Comparison of ENCODE assay signal across 8 mouse cellular contexts in genomic region chr7:81493331-81494021, GRCm38 (mm10). TPM values are rescaled to one million over a fixed set of nuclear protein-coding genes. Genes with fewer than 3 reads are reported as not detected.
A peak's percentile ranks its signal among the peaks of the same experiment; 100 is the strongest.
DNase-seq lines count a peak whose midpoint lies in the region; ATAC-seq and TF ChIP-seq lines count a peak whose summit lies in the region.

Gene Ap3b2 (minus strand): TSS chr7:81493925.

- no peaks in the 10 kb centered on the region for H3K4me1 ChIP-seq in embryonic facial prominence, embryonic 14.5 days (ENCODE audit: control insufficient read depth, insufficient read depth, low read length)
- H3K4me1 ChIP-seq in heart, embryonic 10.5 days = peaks cover 23% of the 10 kb centered on the region
- H3K4me1 ChIP-seq in kidney, embryonic 15.5 days = peaks cover 19% of the 10 kb centered on the region
- 0 out of 2 replicates have a peak, but pooled peaks cover 6% of the 10 kb centered on the region for H3K4me1 ChIP-seq in limb, embryonic 14.5 days (ENCODE audit: control insufficient read depth, insufficient read depth, low read length)
- peaks cover 22% of the 10 kb centered on the region for H3K4me1 ChIP-seq in midbrain, embryonic 14.5 days (ENCODE audit: control insufficient read depth, insufficient read depth, low read length)

- DNase-seq in CD4-positive, CD25-positive, alpha-beta regulatory T cell, adult 2 months (ENCODE audit: low read depth, low spot score) = peak; percentile 39
- DNase-seq in embryonic facial prominence, embryonic 14.5 days (ENCODE audit: low spot score) = peak; percentile 81
- peak; percentile 89 for DNase-seq in heart, embryonic 10.5 days (ENCODE audit: low spot score)
- peak; percentile 80 for DNase-seq in limb, embryonic 14.5 days (ENCODE audit: low spot score)
- DNase-seq in midbrain, embryonic 14.5 days = peak; percentile 86
- DNase-seq in spleen, postnatal 4 days (ENCODE audit: low spot score in 2 of 2) = peak; percentile 32 to 79

- WGBS in embryonic facial prominence, embryonic 14.5 days = under 1% methylated on average over 43 of the region's 57 CpGs
- under 1% methylated on average over 57 of the region's 57 CpGs for WGBS in heart, embryonic 10.5 days
- under 1% methylated on average over 57 of the region's 57 CpGs for WGBS in kidney, embryonic 15.5 days
- WGBS in limb, embryonic 14.5 days = 0% methylated on average over 41 of the region's 57 CpGs
- under 1% methylated on average over 57 of the region's 57 CpGs for WGBS in midbrain, embryonic 14.5 days

- TF ChIP-seq POLR2A in limb, embryonic 14.5 days (IDR thresholded peaks at IDR 0.05; ENCODE audit: borderline replicate concordance, extremely low read depth, insufficient read depth, insufficient read length) = no peak

- no peak for ATAC-seq in CD4-positive, CD25-positive, alpha-beta regulatory T cell, adult 4 months
- peak; percentile 88 for ATAC-seq in embryonic facial prominence, embryonic 14.5 days (ENCODE audit: low read depth)
- ATAC-seq in kidney, embryonic 15.5 days (replicated peaks; ENCODE audit: low FRiP score) = peak; percentile 83
- ATAC-seq in limb, embryonic 14.5 days (ENCODE audit: low FRiP score, low read depth) = peak; percentile 62
- peak; percentile 91 for ATAC-seq in midbrain, embryonic 14.5 days (ENCODE audit: low FRiP score, low TSS enrichment)

- H3K4me3 ChIP-seq in embryonic facial prominence, embryonic 14.5 days (ENCODE audit: low read depth, low read length) = peak within 1 kb of the TSS; percentile 50
- H3K4me3 ChIP-seq in heart, embryonic 10.5 days = peak within 1 kb of the TSS; percentile 69
- H3K4me3 ChIP-seq in kidney, embryonic 15.5 days (replicated peaks) = peak within 1 kb of the TSS; percentile 53
- H3K4me3 ChIP-seq in limb, embryonic 14.5 days (replicated peaks; ENCODE audit: low read length) = peak within 1 kb of the TSS; percentile 46
- H3K4me3 ChIP-seq in midbrain, embryonic 14.5 days (replicated peaks; ENCODE audit: low read depth, low read length) = peak within 1 kb of the TSS; percentile 82

- H3K4me2 ChIP-seq in embryonic facial prominence, embryonic 14.5 days (ENCODE audit: low read depth, low read length) = peak within 1 kb of the TSS; percentile 88
- peak within 1 kb of the TSS; percentile 93 for H3K4me2 ChIP-seq in kidney, embryonic 15.5 days
- H3K4me2 ChIP-seq in limb, embryonic 14.5 days (replicated peaks; ENCODE audit: low read depth, low read length, severe bottlenecking) = peak within 1 kb of the TSS; percentile 85
- H3K4me2 ChIP-seq in midbrain, embryonic 14.5 days (ENCODE audit: low read length) = peak within 1 kb of the TSS; percentile 70

- no peak within 1 kb of the TSS for H3K27ac ChIP-seq in embryonic facial prominence, embryonic 14.5 days (replicated peaks; ENCODE audit: low read depth, low read length)
- no peak within 1 kb of the TSS for H3K27ac ChIP-seq in heart, embryonic 10.5 days
- H3K27ac ChIP-seq in kidney, embryonic 15.5 days = no peak within 1 kb of the TSS
- no peak within 1 kb of the TSS for H3K27ac ChIP-seq in limb, embryonic 14.5 days (replicated peaks; ENCODE audit: low read depth, low read length)
- H3K27ac ChIP-seq in midbrain, embryonic 14.5 days (replicated peaks; ENCODE audit: low read depth, low read length) = peak within 1 kb of the TSS; percentile 98

- peak within 1 kb of the TSS; percentile 43; the same call in 1 of the 2 replicates for H3K9ac ChIP-seq in embryonic facial prominence, embryonic 14.5 days (ENCODE audit: low read depth, low read length)
- 0 out of 2 replicates have a peak within 1 kb of the TSS, but pooled peaks have one; percentile 6 for H3K9ac ChIP-seq in kidney, embryonic 15.5 days
- H3K9ac ChIP-seq in limb, embryonic 14.5 days (ENCODE audit: low read depth, low read length, severe bottlenecking) = no peak within 1 kb of the TSS
- peak within 1 kb of the TSS; percentile 97 for H3K9ac ChIP-seq in midbrain, embryonic 14.5 days (replicated peaks; ENCODE audit: low read length)

- peaks cover 19% of the 10 kb centered on the region; the same call in 1 of the 2 replicates for H3K27me3 ChIP-seq in embryonic facial prominence, embryonic 14.5 days (replicated peaks; ENCODE audit: control insufficient read depth, insufficient read depth, low read length)
- peaks cover 60% of the 10 kb centered on the region for H3K27me3 ChIP-seq in heart, embryonic 10.5 days (ENCODE audit: insufficient read depth, poor library complexity, severe bottlenecking)
- peaks cover 34% of the 10 kb centered on the region for H3K27me3 ChIP-seq in kidney, embryonic 15.5 days
- peaks cover 24% of the 10 kb centered on the region for H3K27me3 ChIP-seq in limb, embryonic 14.5 days (ENCODE audit: control insufficient read depth, insufficient read depth, low read length)
- H3K27me3 ChIP-seq in midbrain, embryonic 14.5 days (ENCODE audit: control insufficient read depth, insufficient read depth, low read length) = no peaks in the 10 kb centered on the region

- no peaks in the 10 kb centered on the region for H3K9me3 ChIP-seq in embryonic facial prominence, embryonic 14.5 days (ENCODE audit: control insufficient read depth, low read length)
- H3K9me3 ChIP-seq in heart, embryonic 10.5 days = no peaks in the 10 kb centered on the region
- H3K9me3 ChIP-seq in kidney, embryonic 15.5 days (replicated peaks) = no peaks in the 10 kb centered on the region
- H3K9me3 ChIP-seq in limb, embryonic 14.5 days (ENCODE audit: control insufficient read depth, low read length) = no peaks in the 10 kb centered on the region
- H3K9me3 ChIP-seq in midbrain, embryonic 14.5 days (ENCODE audit: control insufficient read depth, low read length) = no peaks in the 10 kb centered on the region

- H3K36me3 ChIP-seq in embryonic facial prominence, embryonic 14.5 days (ENCODE audit: control insufficient read depth, insufficient read depth, low read length) = no peaks in the 10 kb centered on the region
- no peaks in the 10 kb centered on the region for H3K36me3 ChIP-seq in heart, embryonic 10.5 days
- H3K36me3 ChIP-seq in kidney, embryonic 15.5 days = no peaks in the 10 kb centered on the region
- H3K36me3 ChIP-seq in limb, embryonic 14.5 days (ENCODE audit: control insufficient read depth, insufficient read depth, low read length) = no peaks in the 10 kb centered on the region
- H3K36me3 ChIP-seq in midbrain, embryonic 14.5 days (ENCODE audit: control insufficient read depth, insufficient read depth, low read length) = no peaks in the 10 kb centered on the region

RNA-seq across cellular contexts. Expression of gene Ap3b2, which starts in this region (rescaled TPM):
- not detected for polyA plus RNA-seq in CD4-positive, CD25-positive, alpha-beta regulatory T cell, adult 4 months (2017; shearing (Covaris generic))
- 4.9 and 7.2 TPM in 2 replicates for polyA plus RNA-seq in embryonic facial prominence, embryonic 14.5 days (2014; fragmentation: Nextera tagmentation; extraction: Ambion mirVana)
- polyA plus RNA-seq in heart, embryonic 10.5 days (2016; fragmentation: Nextera tagmentation; extraction: Ambion mirVana) = 12.9 and 16.8 TPM in 2 replicates
- polyA plus RNA-seq in kidney, embryonic 15.5 days (2015; fragmentation: Nextera tagmentation; extraction: Ambion mirVana) = 1.2 and 2.6 TPM in 2 replicates
- 0.33 and 0.54 TPM in 2 replicates for polyA plus RNA-seq in limb, embryonic 14.5 days (2012; rRNA removed)
- 0.23 TPM in 1 of 2 replicates, not detected in the other for polyA plus RNA-seq in limb, embryonic 14.5 days (2014; fragmentation: Nextera tagmentation; extraction: Ambion mirVana)
- 125 and 138 TPM in 2 replicates for polyA plus RNA-seq in midbrain, embryonic 14.5 days (2014; fragmentation: Nextera tagmentation; extraction: Ambion mirVana)

Comparison
In these comparisons a context has a peak if more than half of its experiments do, and no peak if none do; other contexts are left out.
1. Peak in DNase-seq, ATAC-seq, H3K4me3 ChIP-seq and H3K4me2 ChIP-seq in limb, embryonic 14.5 days; RNA of the gene not detected or under 1 TPM.
2. DNase-seq: peak in every context shown above with its lines; median percentile 89 in heart, embryonic 10.5 days; 86 in midbrain, embryonic 14.5 days; 81 in embryonic facial prominence, embryonic 14.5 days; 80 in limb, embryonic 14.5 days; 56 in spleen, postnatal 4 days; 39 in CD4-positive, CD25-positive, alpha-beta regulatory T cell, adult 2 months.